Mouse (Mus musculus) thymus, adult 2 months (tissue): ENCODE measurements around the gene Tcf25. TPM values are rescaled to one million over a fixed set of nuclear protein-coding genes. Genes with fewer than 3 reads are reported as not detected.

Experiments used
- DNase-seq: peaks from one replicate; pipeline ENCODE4 v3.0.0; 2021
- H3K27ac ChIP-seq: fragments of 200-500 bp; 2 replicates; pipeline ENCODE4 v1.5.1; 2012; ENCODE audit warnings: low read length, control low read depth; ENCODE audit not compliant: control insufficient read depth, insufficient read depth
- H3K27me3 ChIP-seq: fragments of 200-500 bp; 2 replicates; pipeline ENCODE4 v1.6.1; 2012; ENCODE audit warnings: mild to moderate bottlenecking, low read length, moderate library complexity, mixed read lengths; ENCODE audit not compliant: control insufficient read depth, insufficient read depth
- H3K36me3 ChIP-seq: fragments of 200-500 bp; 2 replicates; pipeline ENCODE4 v1.6.1; 2012; ENCODE audit warnings: mild to moderate bottlenecking, low read length, moderate library complexity; ENCODE audit not compliant: control insufficient read depth, insufficient read depth
- H3K4me1 ChIP-seq: fragments of 200-500 bp; replicated peaks from 2 replicates; pipeline ENCODE4 v1.6.1; 2012; ENCODE audit warnings: low read length; ENCODE audit not compliant: control insufficient read depth, insufficient read depth
- H3K4me3 ChIP-seq: fragments of 200-500 bp; 2 replicates; pipeline ENCODE4 v1.5.1; 2012; ENCODE audit warnings: mild to moderate bottlenecking, low read length, control low read depth, moderate library complexity; ENCODE audit not compliant: control insufficient read depth, insufficient read depth
- CTCF ChIP-seq: fragments of 200-500 bp; IDR thresholded peaks from 2 replicates; pipeline ENCODE4 v1.5.1; 2012; ENCODE audit warnings: mild to moderate bottlenecking, control low read depth, low read length, moderate library complexity, borderline replicate concordance; ENCODE audit not compliant: control insufficient read depth, poor library complexity, insufficient read depth; ENCODE audit errors: extremely low read depth
- POLR2A ChIP-seq: fragments of 200-500 bp; IDR thresholded peaks from 2 replicates; pipeline ENCODE4 v1.6.1; 2012; ENCODE audit warnings: mild to moderate bottlenecking, low read length, control low read depth, moderate library complexity; ENCODE audit not compliant: control insufficient read depth, poor library complexity, insufficient read depth; ENCODE audit errors: extremely low read depth
- WGBS: fragments of 180-500 bp; shearing (Covaris S2); methylation state at CpG from one replicate; pipeline ENCODE4 v1.1.7; 2018; 5-methylcytosine and 5-hydroxymethylcytosine counted together
- polyA plus RNA-seq: library from polyadenylated mRNA; depleted of rRNA; stranded (reverse); fragments of >200 nt; gene quantifications from 2 replicates; pipeline ENCODE4 v1.2.3, GENCODE M21; 2012

The Tcf25 gene
- polyA plus RNA-seq, 1 experiment = 261 TPM

DNA sequence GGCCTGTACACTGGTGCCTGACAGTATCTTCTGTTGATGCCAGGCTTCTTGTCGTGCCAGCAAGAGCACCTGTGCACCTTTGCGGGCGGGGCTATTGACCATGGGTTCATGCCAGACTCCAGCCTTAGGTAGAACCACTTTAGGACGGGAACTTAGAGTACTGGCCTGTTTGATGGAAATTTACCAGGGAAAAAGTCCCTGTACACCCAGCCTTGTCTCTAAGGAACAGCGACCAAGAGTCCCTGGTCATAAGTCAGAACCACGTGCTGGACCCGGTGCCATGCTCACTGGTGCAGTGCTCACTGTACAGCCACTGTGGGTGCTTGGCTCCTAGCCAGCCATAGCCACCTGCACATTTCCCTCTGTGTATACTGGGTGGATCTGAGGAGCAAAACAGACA lies 15.5 kb downstream of the Tcf25 start:
- H3K27ac ChIP-seq = no peak overlapping the region
- peaks cover 73% of the 10 kb centered on the region for H3K36me3 ChIP-seq
- no peak for DNase-seq
- no peak overlapping the region for H3K4me3 ChIP-seq
- H3K4me1 ChIP-seq = peaks cover under 1% of the 10 kb centered on the region
- 84% methylated on average over 7 of the region's 7 CpGs for WGBS
- TF ChIP-seq CTCF (no peak), POLR2A (no peak)
- H3K27me3 ChIP-seq = no peaks in the 10 kb centered on the region

DNA sequence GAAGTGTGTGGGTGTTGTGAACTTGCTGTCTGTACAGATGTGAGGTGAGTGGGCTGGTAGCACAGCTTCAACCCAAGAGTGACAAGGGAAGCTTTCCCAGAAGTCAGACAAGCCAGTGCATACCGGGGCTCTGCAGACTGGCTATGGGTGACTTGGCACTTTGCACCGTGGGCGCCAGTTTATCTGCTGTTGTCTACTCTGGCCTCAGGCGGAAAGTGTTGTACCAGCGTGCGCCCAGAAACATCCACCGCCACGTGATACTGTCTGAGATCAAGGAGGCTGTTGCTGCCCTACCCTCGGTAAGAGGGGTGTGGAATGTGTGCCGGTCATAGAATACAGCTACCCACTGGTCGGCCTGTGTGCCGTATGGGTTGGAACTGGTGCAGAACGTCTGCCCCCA lies 24.8 kb downstream of the Tcf25 start:
- H3K27ac ChIP-seq = no peak overlapping the region
- H3K4me1 ChIP-seq = peaks cover 75% of the 10 kb centered on the region
- TF ChIP-seq POLR2A (no peak), CTCF (no peak)
- no peak overlapping the region for H3K4me3 ChIP-seq
- H3K27me3 ChIP-seq = no peaks in the 10 kb centered on the region
- H3K36me3 ChIP-seq = peaks cover 38% of the 10 kb centered on the region
- whole genome bisulfite sequencing = 43% methylated on average over 13 of the region's 13 CpGs
- DNase-seq = no peak

DNA sequence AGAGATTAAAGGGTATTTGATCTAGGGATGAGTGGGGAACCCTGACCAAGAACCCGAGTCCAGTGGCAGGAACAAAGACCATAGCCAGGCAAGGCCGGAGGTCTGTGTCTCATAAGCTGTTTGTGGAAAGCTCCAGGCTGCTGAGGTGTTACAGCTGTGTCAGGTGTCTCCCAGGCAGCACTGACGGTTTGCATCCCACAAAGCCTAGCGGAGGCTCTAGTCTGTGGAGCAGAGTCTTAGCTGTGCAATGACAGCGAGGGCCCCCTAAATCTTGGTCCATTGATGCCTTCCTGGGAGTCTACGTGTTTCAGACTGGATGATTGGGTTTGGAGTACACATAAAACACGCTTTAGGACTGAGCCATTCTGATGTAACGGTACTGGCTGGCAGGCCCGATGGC lies 28.4 kb downstream of the Tcf25 start:
- DNase-seq = no peak
- peak overlapping the region; percentile 70 for H3K27ac ChIP-seq
- peaks cover 97% of the 10 kb centered on the region for H3K4me1 ChIP-seq
- peaks cover 10% of the 10 kb centered on the region; the same call in 1 of the 2 replicates for H3K36me3 ChIP-seq
- H3K4me3 ChIP-seq = no peak overlapping the region
- 43% methylated on average over 9 of the region's 9 CpGs for WGBS
- no peaks in the 10 kb centered on the region for H3K27me3 ChIP-seq
- TF ChIP-seq POLR2A = no peak
- TF ChIP-seq CTCF = no peak

DNA sequence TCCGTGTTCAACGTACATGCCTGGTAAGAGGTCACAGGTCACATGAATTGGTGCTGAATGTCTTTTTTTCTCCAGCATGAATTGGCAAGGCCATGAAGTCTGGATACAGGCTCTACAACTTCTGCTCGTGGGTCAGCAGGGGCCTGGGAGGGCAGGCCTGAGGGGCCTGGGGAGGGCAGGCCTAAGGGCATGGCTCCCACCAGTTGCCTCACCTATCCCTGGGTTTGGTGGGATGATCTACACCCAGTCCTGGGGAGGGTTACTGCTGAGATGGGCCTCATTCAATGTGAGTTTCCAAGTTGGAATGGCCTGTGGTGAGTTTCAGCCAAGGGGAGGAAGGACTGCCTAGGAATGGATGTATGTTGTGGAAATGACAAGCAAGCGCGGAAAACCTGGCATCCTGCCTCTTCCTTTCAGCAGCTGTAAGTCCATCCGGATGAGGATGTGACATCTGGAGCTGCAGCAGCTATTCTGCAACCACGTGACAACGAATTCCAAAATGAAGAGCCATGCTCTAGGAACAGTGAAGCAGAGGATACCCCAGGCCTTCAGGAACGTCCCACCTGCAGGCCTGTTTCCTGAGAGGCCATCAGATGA lies 29.3 kb downstream of the Tcf25 start:
- peak overlapping the region; percentile 70 for H3K27ac ChIP-seq
- WGBS = 92% methylated on average over 9 of the region's 9 CpGs
- H3K4me3 ChIP-seq = no peak overlapping the region
- no peaks in the 10 kb centered on the region for H3K27me3 ChIP-seq
- no peak for DNase-seq
- H3K36me3 ChIP-seq = peaks cover 6% of the 10 kb centered on the region; the same call in 1 of the 2 replicates
- H3K4me1 ChIP-seq = peaks cover 97% of the 10 kb centered on the region
- TF ChIP-seq POLR2A (no peak), CTCF (no peak)

DNA sequence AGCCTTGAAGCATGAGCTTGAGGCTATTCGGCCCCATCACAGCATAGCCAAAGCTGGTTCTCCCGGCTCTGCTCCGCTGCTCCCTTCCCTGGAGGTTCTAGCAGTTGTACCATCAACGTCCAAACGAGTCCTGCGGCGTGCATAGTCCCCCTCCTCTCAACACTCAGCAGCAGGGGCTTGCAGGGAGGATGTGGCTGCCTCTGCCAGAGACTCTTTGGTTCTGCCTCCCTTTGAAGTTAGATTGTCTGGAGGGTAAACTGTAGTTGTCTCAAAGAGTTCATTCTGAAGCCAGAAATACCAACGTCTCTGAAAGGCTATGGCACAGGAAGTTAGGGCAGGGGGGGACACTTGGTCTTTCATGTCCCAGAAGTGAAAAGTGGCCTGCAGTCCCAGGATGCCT lies 31.0 kb downstream of the Tcf25 start:
- peak; percentile 73 for DNase-seq
- no peaks in the 10 kb centered on the region for H3K27me3 ChIP-seq
- peak overlapping the region; percentile 88 for H3K27ac ChIP-seq
- WGBS = 2% methylated on average over 8 of the region's 8 CpGs
- H3K4me3 ChIP-seq = peak overlapping the region; percentile 22
- H3K36me3 ChIP-seq = 0 out of 2 replicates have a peak, but pooled peaks cover 3% of the 10 kb centered on the region
- peaks cover 95% of the 10 kb centered on the region for H3K4me1 ChIP-seq
- no peak for TF ChIP-seq CTCF
- TF ChIP-seq POLR2A = no peak

DNA sequence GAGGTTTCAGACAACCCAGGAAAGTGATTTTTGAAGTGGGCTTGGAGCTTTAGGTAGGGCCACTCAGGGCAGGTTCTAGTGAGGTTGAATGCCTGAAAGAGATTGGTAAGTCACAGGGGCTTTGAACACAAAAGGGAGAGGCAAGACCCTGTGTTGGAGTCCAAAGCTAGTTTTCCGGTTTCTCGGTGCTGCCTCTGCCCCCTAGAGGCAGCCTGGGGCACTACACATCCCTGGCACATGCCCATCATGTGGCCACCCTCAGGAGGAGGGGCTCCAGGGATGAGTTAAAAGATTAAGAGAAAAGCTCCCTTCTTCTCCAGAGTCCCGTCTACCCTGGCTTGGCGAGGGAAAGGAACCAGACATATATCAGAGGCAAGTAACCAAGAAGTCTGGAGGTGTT lies 33.2 kb downstream of the Tcf25 start, which contains the start of gene Mc1r:
TSS of gene Mc1r (plus strand) at position 322 of the 400 bp plus-strand sequence.
- 4% methylated on average over 4 of the region's 4 CpGs for WGBS
- TF ChIP-seq POLR2A = no peak
- peak; percentile 88; the same call in 1 of the 2 replicates for TF ChIP-seq CTCF
- Histone ChIP-seq H3K27me3 (peaks cover 3% of the 10 kb centered on the region; the same call in 1 of the 2 replicates), H3K36me3 (no peaks in the 10 kb centered on the region), H3K27ac (no peak within 1 kb of the TSS), H3K4me3 (no peak within 1 kb of the TSS), H3K4me1 (peaks cover 94% of the 10 kb centered on the region)
- DNase-seq = peak; percentile 81

DNA sequence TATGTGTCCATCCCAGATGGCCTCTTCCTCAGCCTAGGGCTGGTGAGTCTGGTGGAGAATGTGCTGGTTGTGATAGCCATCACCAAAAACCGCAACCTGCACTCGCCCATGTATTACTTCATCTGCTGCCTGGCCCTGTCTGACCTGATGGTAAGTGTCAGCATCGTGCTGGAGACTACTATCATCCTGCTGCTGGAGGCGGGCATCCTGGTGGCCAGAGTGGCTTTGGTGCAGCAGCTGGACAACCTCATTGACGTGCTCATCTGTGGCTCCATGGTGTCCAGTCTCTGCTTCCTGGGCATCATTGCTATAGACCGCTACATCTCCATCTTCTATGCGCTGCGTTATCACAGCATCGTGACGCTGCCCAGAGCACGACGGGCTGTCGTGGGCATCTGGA lies 34.1 kb downstream of the Tcf25 start:
- 93% methylated on average over 13 of the region's 13 CpGs for WGBS
- Histone ChIP-seq H3K4me1 (peaks cover 94% of the 10 kb centered on the region), H3K4me3 (no peak overlapping the region), H3K27me3 (peaks cover 3% of the 10 kb centered on the region; the same call in 1 of the 2 replicates), H3K36me3 (no peaks in the 10 kb centered on the region), H3K27ac (no peak overlapping the region)
- no peak for TF ChIP-seq POLR2A
- TF ChIP-seq CTCF = no peak
- DNase-seq = no peak
